Mouse (Mus musculus) forebrain, embryonic 13.5 days (tissue): ENCODE results near the gene Nampt. TPM values are rescaled to one million over a fixed set of nuclear protein-coding genes. Genes with fewer than 3 reads are reported as not detected.

Experiments used
- ATAC-seq: fragments of 200-750 bp; cut with Nextera tagmentation; 2 replicates; pipeline ENCODE4 v1.8.0; 2017
- H3K27ac ChIP-seq: fragments of 300-500 bp; sonication (generic); 2 replicates; pipeline ENCODE4 v1.5.1; 2015; ENCODE audit warnings: inconsistent platforms, mild to moderate bottlenecking, moderate library complexity
- H3K27me3 ChIP-seq: fragments of 300-500 bp; sonication (generic); 2 replicates; pipeline ENCODE4 v1.6.1; 2015; ENCODE audit warnings: mild to moderate bottlenecking, inconsistent platforms
- H3K36me3 ChIP-seq: fragments of 300-500 bp; sonication (generic); 2 replicates; pipeline ENCODE4 v1.6.1; 2015; ENCODE audit warnings: mild to moderate bottlenecking, inconsistent platforms; ENCODE audit not compliant: poor library complexity, severe bottlenecking
- H3K4me1 ChIP-seq: fragments of 300-500 bp; sonication (generic); 2 replicates; pipeline ENCODE4 v1.6.1; 2015; ENCODE audit warnings: inconsistent platforms
- H3K4me2 ChIP-seq: fragments of 300-500 bp; sonication (generic); 2 replicates; pipeline ENCODE4 v1.6.1; 2015; ENCODE audit warnings: inconsistent platforms, mild to moderate bottlenecking, moderate library complexity
- H3K4me3 ChIP-seq: fragments of 300-500 bp; sonication (generic); 2 replicates; pipeline ENCODE4 v1.5.1; 2015; ENCODE audit warnings: mild to moderate bottlenecking, inconsistent platforms
- H3K9ac ChIP-seq: fragments of 300-500 bp; sonication (generic); 2 replicates; pipeline ENCODE4 v1.6.1; 2015; ENCODE audit warnings: mild to moderate bottlenecking, inconsistent platforms
- H3K9me3 ChIP-seq: fragments of 300-500 bp; sonication (generic); replicated peaks from 2 replicates; pipeline ENCODE4 v1.6.1; 2016; ENCODE audit warnings: inconsistent platforms
- WGBS: fragments of 180-500 bp; shearing (Covaris S2); methylation state at CpG from one replicate; pipeline ENCODE4 v1.1.7; 2015; 5-methylcytosine and 5-hydroxymethylcytosine counted together
- polyA plus RNA-seq: library from polyadenylated mRNA; unstranded; fragments of >200 nt; fragmentation: Nextera tagmentation; extraction: Ambion mirVana; gene quantifications from 2 replicates; pipeline ENCODE4 v1.2.1, GENCODE M21; 2015

Nampt gene
- polyA plus RNA-seq, 1 experiment from 2014 or later = 28.2 TPM

DNA sequence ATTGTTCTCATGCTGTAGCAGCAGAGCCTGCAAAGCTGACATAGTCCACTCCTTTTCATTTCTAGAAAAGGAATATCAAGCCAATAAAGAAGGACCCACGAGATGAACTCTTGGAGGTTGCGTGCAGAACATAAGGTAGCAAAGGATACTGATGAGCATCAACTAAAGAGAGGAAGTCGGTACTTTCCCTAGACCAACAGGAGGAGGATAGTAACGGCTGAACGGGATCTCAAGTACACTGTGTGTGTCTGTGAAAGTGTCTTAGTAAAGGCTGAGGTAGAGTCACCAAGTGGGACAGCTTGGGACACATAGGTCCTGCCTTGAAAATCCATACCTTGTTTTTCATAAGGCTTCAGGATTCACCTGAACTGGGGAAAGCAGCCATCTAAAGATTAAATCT lies 34.4 kb downstream of the Nampt start:
- Histone ChIP-seq H3K36me3 (peaks cover 35% of the 10 kb centered on the region), H3K9ac (no peak overlapping the region), H3K9me3 (no peaks in the 10 kb centered on the region), H3K4me1 (no peaks in the 10 kb centered on the region), H3K4me3 (no peak overlapping the region), H3K4me2 (no peak overlapping the region), H3K27me3 (no peaks in the 10 kb centered on the region), H3K27ac (no peak overlapping the region)
- 94% methylated on average over 5 of the region's 5 CpGs for WGBS
- ATAC-seq = no peak

DNA sequence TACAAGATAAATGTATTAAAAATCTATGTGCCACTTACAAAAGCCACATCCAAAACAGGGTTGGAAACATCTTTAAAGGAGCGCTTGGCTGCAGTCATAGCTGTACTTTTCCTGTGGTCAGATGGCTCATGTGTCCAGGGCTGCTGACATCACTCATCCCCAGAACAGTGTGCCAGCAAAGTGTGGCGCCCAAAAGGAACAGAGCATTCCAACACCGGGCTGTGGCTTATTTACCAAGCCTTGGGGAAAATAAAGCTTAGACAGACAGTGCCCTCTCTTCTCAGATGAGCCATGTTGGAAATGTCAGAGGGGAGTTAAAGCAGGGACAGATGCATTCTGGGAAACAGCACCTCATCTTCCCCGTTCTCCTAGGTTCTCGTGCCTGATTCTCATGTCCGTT lies 35.5 kb downstream of the Nampt start:
- Histone ChIP-seq H3K4me2 (no peak overlapping the region), H3K36me3 (peaks cover 26% of the 10 kb centered on the region), H3K27me3 (no peaks in the 10 kb centered on the region), H3K4me1 (no peaks in the 10 kb centered on the region), H3K9ac (no peak overlapping the region), H3K27ac (no peak overlapping the region), H3K4me3 (no peak overlapping the region), H3K9me3 (no peaks in the 10 kb centered on the region)
- 90% methylated on average over 6 of the region's 6 CpGs for WGBS
- no peak for ATAC-seq

DNA sequence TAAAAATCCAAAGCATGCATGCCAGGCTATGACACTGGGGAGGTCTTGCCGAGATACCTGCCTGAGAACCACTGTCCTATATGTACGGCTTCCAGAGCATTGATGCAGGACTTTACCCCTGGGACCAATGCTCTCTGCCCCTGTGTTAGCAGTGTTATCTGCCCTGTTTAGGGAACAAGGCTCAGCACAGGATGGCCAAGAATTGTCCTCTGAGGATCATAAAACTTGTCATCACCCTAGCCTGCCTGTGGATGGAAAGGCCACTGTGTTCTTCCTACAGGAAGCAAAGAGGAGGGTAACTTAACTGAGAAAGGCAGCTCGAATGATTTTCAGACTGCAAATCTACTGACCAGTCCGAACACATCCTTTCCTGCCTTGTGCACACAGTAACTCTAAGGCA lies 36.1 kb downstream of the Nampt start:
- Histone ChIP-seq H3K27me3 (no peaks in the 10 kb centered on the region), H3K4me2 (no peak overlapping the region), H3K4me1 (no peaks in the 10 kb centered on the region), H3K27ac (no peak overlapping the region), H3K36me3 (peaks cover 21% of the 10 kb centered on the region), H3K9ac (no peak overlapping the region), H3K9me3 (no peaks in the 10 kb centered on the region), H3K4me3 (no peak overlapping the region)
- WGBS = 90% methylated on average over 4 of the region's 4 CpGs
- ATAC-seq = no peak

DNA sequence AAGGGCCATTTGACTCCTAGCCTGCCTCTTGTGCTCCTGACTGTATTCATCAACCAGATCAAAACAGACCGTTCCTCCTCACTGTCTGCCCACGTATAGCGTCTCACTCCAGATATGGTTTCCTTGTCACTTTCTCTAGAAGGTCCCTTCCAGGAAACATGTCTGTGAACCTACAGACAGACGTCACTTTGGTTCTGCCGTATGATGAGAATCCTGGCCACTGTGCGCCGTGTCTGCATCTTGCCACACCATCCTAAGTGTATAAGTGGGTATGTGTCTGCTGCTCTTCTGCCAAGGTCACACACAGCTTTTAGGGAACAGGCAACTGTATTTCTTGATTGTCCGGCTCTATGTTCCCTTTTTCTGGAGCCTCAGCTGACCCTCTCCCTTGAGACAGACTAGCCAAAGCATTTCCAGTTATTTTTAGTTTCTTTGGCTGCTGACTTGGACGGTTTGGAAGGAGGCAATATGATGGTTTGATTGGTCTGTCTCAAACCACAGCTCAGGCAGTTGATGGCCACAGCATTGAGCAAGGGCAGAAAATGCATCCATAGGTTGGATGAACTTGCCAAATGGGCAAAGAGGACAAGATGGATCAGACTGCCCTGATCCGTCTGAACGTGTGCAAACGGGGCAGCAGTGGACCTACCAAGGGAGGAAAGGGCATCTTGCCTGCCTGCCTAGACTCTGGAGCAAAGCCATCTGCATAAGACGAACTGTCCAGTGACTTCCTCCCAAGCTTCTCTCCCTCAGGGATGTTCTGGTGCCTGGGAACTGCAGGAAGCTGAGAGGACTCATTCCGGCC lies 37.6 kb downstream of the Nampt start:
- H3K4me1 ChIP-seq = no peaks in the 10 kb centered on the region
- no peaks in the 10 kb centered on the region for H3K9me3 ChIP-seq
- H3K9ac ChIP-seq = no peak overlapping the region
- H3K27me3 ChIP-seq = no peaks in the 10 kb centered on the region
- H3K36me3 ChIP-seq = peaks cover 16% of the 10 kb centered on the region; the same call in 1 of the 2 replicates
- no peak for ATAC-seq
- WGBS = 93% methylated on average over 14 of the region's 14 CpGs
- H3K4me2 ChIP-seq = no peak overlapping the region
- no peak overlapping the region for H3K4me3 ChIP-seq
- H3K27ac ChIP-seq = no peak overlapping the region

DNA sequence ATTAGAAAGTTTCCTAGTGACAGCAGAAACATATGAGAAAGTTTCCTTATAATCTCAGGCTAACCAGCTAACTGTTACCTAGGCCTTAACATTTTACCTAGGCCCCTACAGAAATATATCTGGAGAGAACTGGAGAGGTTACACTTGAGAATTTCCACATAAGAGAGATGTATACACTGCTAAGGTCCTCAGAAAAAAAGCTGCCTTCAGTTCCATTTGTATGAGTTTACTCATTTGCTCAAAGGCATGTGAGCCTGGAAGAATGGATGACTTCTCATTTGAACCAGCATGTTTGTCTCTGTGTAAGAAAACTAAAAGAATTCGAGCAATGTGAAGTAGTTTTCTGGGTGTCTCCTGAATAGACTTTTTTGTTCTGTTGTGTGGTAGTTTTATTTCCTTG lies 39.1 kb downstream of the Nampt start:
- Histone ChIP-seq H3K9ac (no peak overlapping the region), H3K4me3 (no peak overlapping the region), H3K27me3 (no peaks in the 10 kb centered on the region), H3K4me2 (no peak overlapping the region), H3K36me3 (peaks cover 7% of the 10 kb centered on the region; the same call in 1 of the 2 replicates), H3K27ac (no peak overlapping the region), H3K9me3 (no peaks in the 10 kb centered on the region), H3K4me1 (no peaks in the 10 kb centered on the region)
- WGBS = 76% methylated on average over 1 of the region's 1 CpGs
- no peak for ATAC-seq

DNA sequence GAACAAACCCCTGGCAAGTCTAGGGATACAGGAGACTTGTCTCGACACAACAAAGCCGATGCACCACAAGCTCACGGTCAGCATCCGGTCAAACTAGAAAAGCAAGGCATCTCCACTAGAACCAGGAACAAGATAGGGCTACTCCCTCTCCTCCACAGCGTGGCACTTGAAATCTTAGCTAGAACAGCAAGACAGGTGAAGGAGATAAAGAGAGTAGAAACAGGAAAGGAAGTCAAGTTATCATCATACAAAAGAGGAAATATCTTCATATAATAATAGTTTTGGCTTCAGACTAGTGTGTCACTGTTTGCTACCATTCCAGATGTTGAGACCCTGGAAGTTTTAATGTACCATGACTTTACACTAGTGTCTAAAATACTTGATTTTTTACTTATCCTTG lies 41.5 kb downstream of the Nampt start:
- no peak overlapping the region for H3K9ac ChIP-seq
- WGBS = 92% methylated on average over 5 of the region's 5 CpGs
- no peaks in the 10 kb centered on the region for H3K36me3 ChIP-seq
- no peak overlapping the region for H3K4me3 ChIP-seq
- no peak overlapping the region for H3K4me2 ChIP-seq
- no peaks in the 10 kb centered on the region for H3K27me3 ChIP-seq
- H3K27ac ChIP-seq = no peak overlapping the region
- H3K4me1 ChIP-seq = no peaks in the 10 kb centered on the region
- no peak for ATAC-seq
- H3K9me3 ChIP-seq = no peaks in the 10 kb centered on the region

DNA sequence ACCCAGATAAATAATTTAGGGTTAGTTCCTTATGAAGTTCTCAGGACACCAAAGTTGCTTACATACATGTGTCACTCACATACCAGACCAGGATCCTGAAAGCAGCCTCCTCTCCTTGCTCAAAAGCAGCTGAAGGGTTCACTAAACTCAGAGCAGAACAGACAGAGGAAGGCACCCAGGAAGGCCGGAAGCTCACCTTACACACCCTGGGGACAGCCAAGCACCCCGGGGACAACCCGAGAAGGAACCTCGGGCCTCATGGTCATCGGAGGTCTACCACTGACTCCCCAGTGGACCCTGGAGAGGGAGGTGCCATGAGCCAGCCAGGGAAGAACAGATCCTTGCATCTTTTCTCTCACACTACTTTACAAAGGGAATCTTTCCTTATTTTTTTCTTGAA lies 51.5 kb downstream of the Nampt start:
- WGBS = 92% methylated on average over 5 of the region's 5 CpGs
- Histone ChIP-seq H3K9ac (no peak overlapping the region), H3K4me3 (no peak overlapping the region), H3K27me3 (no peaks in the 10 kb centered on the region), H3K9me3 (no peaks in the 10 kb centered on the region), H3K4me2 (no peak overlapping the region), H3K36me3 (no peaks in the 10 kb centered on the region), H3K27ac (no peak overlapping the region), H3K4me1 (no peaks in the 10 kb centered on the region)
- no peak for ATAC-seq

DNA sequence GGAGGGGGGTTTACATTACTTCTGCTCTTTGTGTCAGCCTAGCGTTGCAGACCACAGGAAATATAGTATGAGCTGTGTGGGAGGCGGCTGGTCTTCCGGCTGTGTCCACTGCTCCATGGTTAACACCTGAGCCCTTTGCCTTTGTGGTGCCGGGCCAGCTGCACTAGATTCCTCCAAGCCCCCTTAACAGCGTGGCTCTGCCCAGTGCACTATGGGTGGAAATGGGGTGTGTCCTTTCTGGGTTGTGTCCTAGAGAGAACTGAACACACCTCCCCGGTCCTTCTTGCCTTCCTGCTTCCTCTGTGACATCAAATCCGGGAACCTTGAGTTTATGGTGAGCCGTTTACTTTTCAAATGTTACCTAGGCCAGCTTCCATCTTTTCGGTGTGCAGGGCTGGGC lies 58.2 kb downstream of the Nampt start:
- no peak overlapping the region for H3K4me2 ChIP-seq
- no peaks in the 10 kb centered on the region for H3K4me1 ChIP-seq
- ATAC-seq = no peak; the same call in 1 of the 2 replicates
- no peaks in the 10 kb centered on the region for H3K9me3 ChIP-seq
- H3K27ac ChIP-seq = no peak overlapping the region
- H3K9ac ChIP-seq = no peak overlapping the region
- no peak overlapping the region for H3K4me3 ChIP-seq
- no peaks in the 10 kb centered on the region for H3K27me3 ChIP-seq
- WGBS = 90% methylated on average over 9 of the region's 9 CpGs
- H3K36me3 ChIP-seq = no peaks in the 10 kb centered on the region

DNA sequence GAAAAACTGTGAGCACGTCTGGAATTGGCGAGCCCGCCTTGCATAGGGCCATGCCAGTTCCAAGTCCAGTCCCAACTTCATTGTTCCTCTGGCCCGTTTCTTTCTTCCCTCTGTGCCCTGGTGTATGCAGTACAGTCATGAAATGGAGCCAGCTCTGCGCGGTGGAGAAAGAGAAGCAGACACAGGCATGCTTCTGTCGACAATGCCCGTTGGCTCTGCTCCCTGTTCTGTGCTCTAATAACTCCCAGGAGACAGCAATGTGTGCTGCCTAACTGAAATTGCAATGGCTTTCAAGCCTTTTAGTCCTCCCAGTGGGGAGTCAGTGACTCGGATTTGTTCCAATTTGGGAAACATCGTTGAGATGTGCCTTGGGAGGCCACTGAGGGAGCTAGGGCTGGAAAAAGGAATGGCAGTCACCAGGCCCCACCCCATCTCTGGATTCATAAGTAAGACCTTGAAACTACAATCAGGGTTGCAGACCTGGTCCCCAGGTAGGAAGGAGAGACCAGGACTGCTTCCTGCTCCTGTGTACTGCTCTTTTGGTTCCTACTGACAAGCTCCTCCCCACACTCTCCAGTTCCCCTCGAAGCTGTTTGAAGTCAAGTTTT lies 58.7 kb downstream of the Nampt start:
- Histone ChIP-seq H3K27ac (no peak overlapping the region), H3K9me3 (no peaks in the 10 kb centered on the region), H3K4me2 (no peak overlapping the region), H3K27me3 (no peaks in the 10 kb centered on the region), H3K4me3 (no peak overlapping the region), H3K9ac (no peak overlapping the region), H3K36me3 (no peaks in the 10 kb centered on the region), H3K4me1 (no peaks in the 10 kb centered on the region)
- peak; percentile 58; the same call in 1 of the 2 replicates for ATAC-seq
- WGBS = 58% methylated on average over 11 of the region's 11 CpGs

DNA sequence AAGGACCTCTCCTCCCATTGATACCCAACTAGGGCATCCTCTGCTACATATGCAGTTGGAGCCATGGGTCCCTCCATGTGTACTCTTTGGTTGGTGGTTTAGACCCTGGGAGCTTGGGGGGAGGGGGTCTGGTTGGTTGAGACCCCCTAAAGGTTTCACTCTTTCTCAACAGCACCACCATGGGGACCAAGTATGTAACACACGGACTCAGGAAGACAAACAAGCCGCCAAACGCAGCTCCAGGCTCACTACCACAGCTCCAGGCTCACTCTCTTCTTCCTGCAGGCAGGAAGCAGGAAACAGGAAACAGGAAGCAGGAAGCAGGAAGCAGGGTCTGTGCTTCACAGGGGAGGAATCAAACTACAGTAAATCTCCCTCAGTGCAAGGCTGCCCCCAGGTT lies 60.0 kb downstream of the Nampt start:
- no peak overlapping the region for H3K4me3 ChIP-seq
- no peaks in the 10 kb centered on the region for H3K9me3 ChIP-seq
- no peaks in the 10 kb centered on the region for H3K27me3 ChIP-seq
- no peak for ATAC-seq
- no peaks in the 10 kb centered on the region for H3K4me1 ChIP-seq
- H3K36me3 ChIP-seq = no peaks in the 10 kb centered on the region
- no peak overlapping the region for H3K9ac ChIP-seq
- 96% methylated on average over 3 of the region's 3 CpGs for WGBS
- no peak overlapping the region for H3K27ac ChIP-seq
- H3K4me2 ChIP-seq = no peak overlapping the region

DNA sequence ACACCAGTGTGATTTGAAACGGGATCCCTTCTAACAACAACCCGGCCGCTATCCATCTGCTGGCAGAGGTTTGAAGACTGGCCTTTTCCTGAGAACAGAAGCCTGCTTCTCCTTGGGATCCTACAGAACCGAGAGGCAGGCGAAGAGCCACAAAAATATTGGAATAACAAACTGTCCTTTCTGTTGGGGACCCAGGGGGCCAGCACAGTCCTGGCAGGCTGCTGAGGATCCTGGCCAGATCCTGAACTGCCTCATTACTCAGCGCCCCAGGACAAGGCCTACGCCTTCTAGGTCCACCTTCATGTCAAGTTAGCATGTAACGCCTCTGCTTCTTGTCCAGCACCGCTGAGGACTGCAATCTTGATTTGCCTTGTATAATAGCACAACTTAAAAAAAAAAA lies 65.0 kb downstream of the Nampt start:
- no peak for ATAC-seq
- no peaks in the 10 kb centered on the region for H3K36me3 ChIP-seq
- 90% methylated on average over 9 of the region's 9 CpGs for WGBS

DNA sequence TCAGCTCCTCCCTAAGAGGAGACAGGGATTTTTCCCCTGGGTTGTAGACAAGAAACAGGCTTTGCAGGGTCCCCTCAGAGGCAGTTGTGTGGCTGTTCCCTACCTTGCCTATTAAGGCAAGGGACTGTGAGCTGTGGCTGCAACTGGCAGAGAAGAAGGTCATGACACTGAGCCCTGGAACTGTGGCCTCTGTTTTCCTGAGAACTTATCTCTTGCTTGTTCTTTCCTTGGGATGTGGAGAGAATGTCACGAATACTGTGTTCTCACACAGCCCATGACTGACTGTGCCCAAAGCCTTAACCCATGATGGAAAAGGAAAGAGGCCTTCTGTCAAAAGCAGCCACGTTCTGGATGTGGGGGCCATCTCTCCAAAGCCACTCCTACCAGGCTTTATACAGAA lies 65.7 kb downstream of the Nampt start:
- H3K27ac ChIP-seq = no peak overlapping the region
- 66% methylated on average over 2 of the region's 2 CpGs for WGBS
- H3K4me1 ChIP-seq = no peaks in the 10 kb centered on the region
- H3K36me3 ChIP-seq = no peaks in the 10 kb centered on the region
- H3K27me3 ChIP-seq = no peaks in the 10 kb centered on the region
- ATAC-seq = no peak
- H3K4me2 ChIP-seq = no peak overlapping the region
- no peaks in the 10 kb centered on the region for H3K9me3 ChIP-seq
- no peak overlapping the region for H3K4me3 ChIP-seq
- H3K9ac ChIP-seq = no peak overlapping the region

More for the DNA sequence above, 65.0 kb downstream of the Nampt start:
- no peaks in the 10 kb centered on the region for H3K4me1 ChIP-seq
- H3K9ac ChIP-seq = no peak overlapping the region
- no peaks in the 10 kb centered on the region for H3K27me3 ChIP-seq
- H3K4me2 ChIP-seq = no peak overlapping the region
- no peak overlapping the region for H3K27ac ChIP-seq
- H3K4me3 ChIP-seq = no peak overlapping the region
- H3K9me3 ChIP-seq = no peaks in the 10 kb centered on the region

DNA sequence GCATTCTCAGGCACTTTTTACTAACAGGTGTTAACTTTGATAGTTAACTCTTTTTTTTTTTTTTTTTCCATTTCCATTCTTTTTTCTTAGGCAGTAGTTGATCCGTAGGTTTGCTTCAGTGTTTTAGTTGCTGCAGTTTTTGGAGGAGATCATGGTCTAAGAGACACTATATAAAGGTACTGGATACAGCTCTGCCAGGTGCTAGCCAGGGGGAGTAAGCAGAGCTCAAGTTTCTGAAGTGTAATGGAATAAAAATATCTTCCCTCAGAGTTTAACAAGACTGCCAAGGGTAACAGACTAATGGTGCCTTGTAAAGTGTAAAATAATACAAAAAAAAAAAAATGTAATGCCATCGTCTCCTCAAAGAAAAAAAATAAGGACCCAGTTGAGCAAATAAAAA lies 67.0 kb downstream of the Nampt start:
- no peak overlapping the region for H3K4me2 ChIP-seq
- H3K27me3 ChIP-seq = no peaks in the 10 kb centered on the region
- no peak overlapping the region for H3K27ac ChIP-seq
- ATAC-seq = no peak
- no peaks in the 10 kb centered on the region for H3K36me3 ChIP-seq
- no peak overlapping the region for H3K9ac ChIP-seq
- WGBS = 83% methylated on average over 2 of the region's 2 CpGs
- no peak overlapping the region for H3K4me3 ChIP-seq
- H3K4me1 ChIP-seq = no peaks in the 10 kb centered on the region
- no peaks in the 10 kb centered on the region for H3K9me3 ChIP-seq
